Mouse (Mus musculus): ENCODE data around the gene Ptpro.

DNA sequence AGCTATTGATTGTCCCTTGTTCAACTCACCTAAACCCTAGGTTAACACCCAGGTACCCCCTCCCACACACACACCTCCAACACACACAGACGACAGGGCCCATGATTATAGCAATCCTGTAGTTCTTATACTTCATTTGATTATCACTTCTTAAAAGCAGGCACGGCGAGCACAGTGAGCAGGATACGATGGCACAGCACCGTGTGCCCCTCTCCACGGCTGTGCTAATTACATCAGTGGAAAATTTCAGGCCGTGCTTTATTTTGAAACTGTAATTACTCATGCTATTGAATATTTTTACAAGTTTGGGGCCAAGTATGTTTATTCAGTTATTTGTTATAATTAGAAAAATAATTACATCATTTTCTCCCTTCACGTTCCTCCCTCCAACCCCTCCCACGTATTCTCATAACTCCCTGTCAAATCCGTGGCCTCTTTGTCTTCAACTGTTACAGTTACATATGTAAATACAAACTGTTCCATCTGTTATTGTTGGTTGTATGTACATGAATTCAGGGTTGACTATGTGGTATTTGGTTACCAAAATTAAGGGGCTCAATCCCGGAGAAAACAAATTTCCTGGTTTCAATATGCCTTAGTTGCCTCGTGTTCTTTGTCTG is 66.2 kb downstream of the Ptpro start:
- no peak for TF ChIP-seq CTCF (IDR thresholded peaks at IDR 0.05; ENCODE audit: low read depth, low read length)
- TF ChIP-seq POLR2A (IDR thresholded peaks at IDR 0.05; ENCODE audit: extremely low read depth, insufficient read depth, low read length): no peak

Data from liver, adult 2 months (tissue).